Mouse (Mus musculus) lung, adult 2 months (tissue): Measurements from ENCODE around the gene Treml2. TPM values are rescaled to one million over a fixed set of nuclear protein-coding genes. Genes with fewer than 3 reads are reported as not detected.
"Not testable (repeated sequence)": the region's sequence is repeated elsewhere in the genome, so short reads cannot be mapped to it uniquely, and the experiment has no call there.

Experiments
- DNase-seq: peaks from one replicate; pipeline ENCODE4 v3.0.0; 2022
- H3K4me1 ChIP-seq: fragments of 200-500 bp; 2 replicates; pipeline ENCODE4 v1.6.1; 2011; ENCODE audit warnings: low read length; ENCODE audit not compliant: control insufficient read depth, insufficient read depth
- H3K4me3 ChIP-seq: fragments of 200-500 bp; replicated peaks from 2 replicates; pipeline ENCODE3; 2011; ENCODE audit warnings: low read depth, mild to moderate bottlenecking, control low read depth, low read length; ENCODE audit errors: extremely low read depth
- CTCF ChIP-seq: fragments of 200-500 bp; IDR thresholded peaks from 2 replicates; pipeline ENCODE4 v1.5.1; 2011; ENCODE audit warnings: mild to moderate bottlenecking, low read length, control low read depth; ENCODE audit not compliant: insufficient read depth
- POLR2A ChIP-seq: fragments of 200-500 bp; IDR thresholded peaks from 2 replicates; pipeline ENCODE4 v1.6.1; 2011; ENCODE audit warnings: low read depth, mild to moderate bottlenecking, control low read depth, low read length, borderline replicate concordance; ENCODE audit errors: extremely low read depth
- WGBS: fragments of 180-500 bp; shearing (Covaris S2); methylation state at CpG from one replicate; pipeline ENCODE4 v1.1.7; 2018; 5-methylcytosine and 5-hydroxymethylcytosine counted together
- polyA plus RNA-seq: library from polyadenylated mRNA; depleted of rRNA; stranded (reverse); fragments of >200 nt; gene quantifications from 2 replicates; pipeline ENCODE4 v1.2.3, GENCODE M21; 2012

The Treml2 gene
- polyA plus RNA-seq, 1 experiment, result 6.0 TPM

DNA sequence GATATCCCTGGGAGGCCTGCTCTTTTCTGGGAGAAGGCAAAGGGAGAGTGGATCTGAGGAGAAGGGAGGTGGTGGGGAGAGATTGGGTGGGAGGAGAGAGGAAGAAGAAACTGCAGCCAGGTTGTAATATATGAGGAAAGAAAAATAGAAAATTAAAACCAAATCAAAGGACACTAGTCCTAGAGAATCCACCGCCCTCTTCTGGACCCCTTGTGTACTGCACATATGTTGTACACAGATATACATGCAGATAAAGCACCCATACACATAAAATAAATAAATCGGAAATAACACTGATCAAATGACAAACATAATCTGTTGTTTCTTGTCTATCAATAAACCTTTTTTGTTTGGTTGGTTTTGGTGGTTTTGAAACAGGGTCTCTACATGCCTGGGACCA, 12.0 kb upstream of the Treml2 start:
- TF ChIP-seq CTCF (no peak), POLR2A (no peak)
- 49% methylated on average over 2 of the region's 2 CpGs for WGBS
- H3K4me3 ChIP-seq, result no peak overlapping the region
- H3K4me1 ChIP-seq, result no peaks in the 10 kb centered on the region
- DNase-seq, result no peak

GRCm38 (mm10) chr17:48293500-48294194, 5.7 kb upstream of the Treml2 start:
- WGBS, result 65% methylated on average over 5 of the region's 5 CpGs
- H3K4me3 ChIP-seq, result no peak overlapping the region
- TF ChIP-seq CTCF (no peak), POLR2A (no peak)
- DNase-seq, result no peak
- no peaks in the 10 kb centered on the region for H3K4me1 ChIP-seq

- TF ChIP-seq CTCF (no peak), POLR2A (no peak)
- DNase-seq, result no peak
- Histone ChIP-seq H3K4me3 (no peak overlapping the region), H3K4me1 (no peaks in the 10 kb centered on the region)
- WGBS, result 40% methylated on average over 7 of the region's 7 CpGs
These were observed 458 bp downstream of the Treml2 start for GRCm38 (mm10) chr17:48299756-48300155.

GRCm38 (mm10) chr17:48300199-48300598, 901 bp downstream of the Treml2 start:
- H3K4me3 ChIP-seq, result peak overlapping the region; percentile 58
- no peaks in the 10 kb centered on the region for H3K4me1 ChIP-seq
- no peak for TF ChIP-seq POLR2A
- TF ChIP-seq CTCF, result no peak
- 59% methylated on average over 7 of the region's 7 CpGs for WGBS
- no peak for DNase-seq

DNA sequence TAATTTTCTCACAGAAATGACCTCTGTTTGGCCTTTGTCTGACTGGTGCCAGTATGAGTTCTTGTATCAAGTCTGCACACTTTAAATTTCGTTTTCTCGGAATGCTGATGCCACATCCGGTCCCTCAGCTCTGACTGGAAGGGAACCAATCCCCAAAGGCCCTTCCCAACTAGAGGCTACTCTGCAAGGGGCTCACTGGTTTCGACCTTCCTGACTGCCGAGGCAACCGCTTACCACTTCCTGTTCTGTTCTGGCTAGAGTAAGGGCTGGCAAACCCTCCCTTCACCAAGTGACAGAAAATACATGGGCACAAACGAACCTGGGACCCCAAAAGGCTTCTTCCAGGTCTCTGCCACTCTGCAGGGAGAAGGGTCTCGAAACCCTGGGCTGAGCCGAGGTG, 1.6 kb downstream of the Treml2 start:
- no peak overlapping the region for H3K4me3 ChIP-seq
- H3K4me1 ChIP-seq, result no peaks in the 10 kb centered on the region
- WGBS, result 54% methylated on average over 9 of the region's 9 CpGs
- TF ChIP-seq POLR2A (no peak), CTCF (no peak)
- no peak for DNase-seq

DNA sequence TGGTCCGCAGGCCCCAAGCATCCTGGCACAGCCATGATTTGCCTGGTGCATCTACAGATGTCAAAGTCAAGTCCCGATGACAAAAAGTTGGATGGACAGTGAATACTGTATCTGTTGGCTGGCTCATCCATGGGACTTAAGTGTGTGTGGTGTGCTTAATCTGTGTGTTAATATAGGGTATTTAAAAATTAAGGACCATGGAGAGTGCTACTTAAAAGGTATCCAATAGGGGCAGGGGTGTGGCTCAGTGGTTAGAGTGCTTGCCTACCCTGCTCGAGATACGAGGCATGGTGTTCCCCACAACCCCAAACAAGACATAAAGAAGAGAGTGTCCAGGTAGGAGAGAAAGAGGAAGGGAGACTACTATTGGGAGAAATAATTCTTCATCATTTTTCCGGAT, 2.5 kb downstream of the Treml2 start:
- Histone ChIP-seq H3K4me3 (no peak overlapping the region), H3K4me1 (no peaks in the 10 kb centered on the region)
- no peak for DNase-seq
- 83% methylated on average over 5 of the region's 5 CpGs for WGBS
- TF ChIP-seq CTCF, result no peak
- no peak for TF ChIP-seq POLR2A

- WGBS, result 51% methylated on average over 2 of the region's 2 CpGs
- no peak for TF ChIP-seq POLR2A
- TF ChIP-seq CTCF, result no peak
- no peak for DNase-seq
- no peaks in the 10 kb centered on the region for H3K4me1 ChIP-seq
- no peak overlapping the region for H3K4me3 ChIP-seq
These were observed 12.8 kb downstream of the Treml2 start for GRCm38 (mm10) chr17:48312124-48312523.

- not testable (repeated sequence) for H3K4me1 ChIP-seq, DNase-seq, H3K4me3 ChIP-seq
- 59% methylated on average over 3 of the region's 3 CpGs for WGBS
These were observed 16.7 kb downstream of the Treml2 start, which contains the start of gene B430306N03Rik for GRCm38 (mm10) chr17:48315905-48316579. Gene B430306N03Rik, plus strand, starts transcription at chr17:48316141.

- TF ChIP-seq POLR2A (no peak), CTCF (no peak)
- no peak for DNase-seq
- no peaks in the 10 kb centered on the region for H3K4me1 ChIP-seq
- WGBS, result 95% methylated on average over 1 of the region's 1 CpGs
- H3K4me3 ChIP-seq, result no peak overlapping the region
These were observed 19.4 kb downstream of the Treml2 start for GRCm38 (mm10) chr17:48318686-48319085.

GRCm38 (mm10) chr17:48321279-48321678, 22.0 kb downstream of the Treml2 start:
- WGBS, result 61% methylated on average over 2 of the region's 2 CpGs
- Histone ChIP-seq H3K4me3 (no peak overlapping the region), H3K4me1 (no peaks in the 10 kb centered on the region)
- no peak for DNase-seq
- TF ChIP-seq CTCF (no peak), POLR2A (no peak)
